Mouse (Mus musculus) adrenal gland, adult 10 weeks (tissue): ENCODE data around the gene Gm15080. TPM values are rescaled to one million over a fixed set of nuclear protein-coding genes. Genes with fewer than 3 reads are reported as not detected.

ENCODE experiments used
- polyA plus RNA-seq: library from polyadenylated mRNA; stranded (reverse); fragments of 350-450 nt; fragmentation: Illumina TruSeq; extraction: RNeasy Lipid Tissue Mini Kit (QIAGEN cat#74804); gene quantifications from one replicate; pipeline ENCODE4 v1.2.3, GENCODE M21; 2014; ENCODE audit warnings: low read depth, low replicate concordance

Gene Gm15080
- polyA plus RNA-seq = not detected

GRCm38 (mm10) chrX:147992693-147993092 is at the start of gene Gm15080:
Gene Gm15080 (plus strand): TSS chrX:147992993.

Other genes with a start within 250 kb of the Gm15080 start
- gene Gm15128, start 227.0 kb upstream of the Gm15080 start, polyA plus RNA-seq = not detected
- not detected for gene Gm15107, start 187.7 kb downstream of the Gm15080 start, polyA plus RNA-seq